Mouse (Mus musculus) hindbrain, embryonic 16.5 days (tissue): ENCODE measurements at regions not wholly inside any gene's neighbourhood (a gene's known extent, or its start where the extent isn't known, plus 50 kb on each side); places are given as distances from the start of the nearest gene placed in this dataset.
A peak's percentile ranks its signal among the peaks of the same experiment; 100 is the strongest.

Experiments used
- ATAC-seq: fragments of 200-750 bp; cut with Nextera tagmentation; 2 replicates; pipeline ENCODE4 v1.8.0; 2017; ENCODE audit warnings: moderate TSS enrichment, moderate library complexity
- H3K27ac ChIP-seq: fragments of 300-500 bp; sonication (generic); 2 replicates; pipeline ENCODE4 v1.5.1; 2014; ENCODE audit warnings: low read depth, mild to moderate bottlenecking, control low read depth, low read length, moderate library complexity
- H3K27me3 ChIP-seq: fragments of 300-500 bp; sonication (generic); replicated peaks from 2 replicates; pipeline ENCODE4 v1.6.1; 2014; ENCODE audit warnings: low read length; ENCODE audit not compliant: control insufficient read depth, insufficient read depth
- H3K36me3 ChIP-seq: fragments of 300-500 bp; sonication (generic); 2 replicates; pipeline ENCODE4 v1.6.1; 2014; ENCODE audit warnings: mild to moderate bottlenecking, low read length, moderate library complexity, mixed read lengths; ENCODE audit not compliant: control insufficient read depth, insufficient read depth
- H3K4me1 ChIP-seq: fragments of 300-500 bp; sonication (generic); 2 replicates; pipeline ENCODE4 v1.6.1; 2014; ENCODE audit warnings: low read depth, low read length; ENCODE audit not compliant: control insufficient read depth, insufficient read depth
- H3K4me2 ChIP-seq: fragments of 300-500 bp; sonication (generic); 2 replicates; pipeline ENCODE4 v1.6.1; 2014; ENCODE audit warnings: mild to moderate bottlenecking, low read length, control low read depth, moderate library complexity
- H3K4me3 ChIP-seq: fragments of 300-500 bp; sonication (generic); 2 replicates; pipeline ENCODE4 v1.5.1; 2014; ENCODE audit warnings: mild to moderate bottlenecking, low read length, control low read depth, moderate library complexity
- H3K9ac ChIP-seq: fragments of 300-500 bp; sonication (generic); 2 replicates; pipeline ENCODE4 v1.6.1; 2014; ENCODE audit warnings: low read depth, mild to moderate bottlenecking, control low read depth, low read length, moderate library complexity
- H3K9me3 ChIP-seq: fragments of 300-500 bp; sonication (generic); 2 replicates; pipeline ENCODE4 v1.6.1; 2014; ENCODE audit warnings: mild to moderate bottlenecking, low read length, moderate library complexity; ENCODE audit not compliant: control insufficient read depth
- WGBS: fragments of 180-500 bp; shearing (Covaris S2); extraction: QIAGEN DNeasy Blood & Tissue Kit; methylation state at CpG from one replicate; pipeline ENCODE4 v1.1.7; 2014; 5-methylcytosine and 5-hydroxymethylcytosine counted together

DNA sequence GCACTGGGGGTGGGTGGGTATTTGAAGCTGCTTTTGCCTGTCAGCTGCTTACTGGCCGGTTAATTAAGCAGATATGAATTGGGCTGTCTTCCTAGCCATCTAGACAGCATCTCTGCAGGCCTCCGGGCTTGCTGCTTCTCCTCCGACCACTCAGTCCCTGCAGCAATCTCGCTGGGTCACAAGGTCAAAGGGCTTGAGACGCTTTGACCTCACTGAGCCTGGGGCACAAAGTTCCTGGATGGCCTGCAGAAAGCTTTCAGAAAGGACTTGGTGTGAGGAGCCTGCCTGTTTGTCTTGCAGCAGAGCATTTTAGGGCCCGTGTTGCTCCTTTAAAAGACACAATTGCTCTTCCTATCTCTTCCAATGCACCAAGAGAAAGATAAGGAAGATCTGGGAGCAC lies 83.7 kb upstream of the Ppp2r5a start:
- Histone ChIP-seq H3K27ac (no peak overlapping the region), H3K36me3 (no peaks in the 10 kb centered on the region), H3K9me3 (no peaks in the 10 kb centered on the region), H3K27me3 (no peaks in the 10 kb centered on the region), H3K4me1 (no peaks in the 10 kb centered on the region), H3K4me3 (no peak overlapping the region), H3K4me2 (no peak overlapping the region), H3K9ac (no peak overlapping the region)
- no peak for ATAC-seq
- 37% methylated on average over 6 of the region's 6 CpGs for WGBS

DNA sequence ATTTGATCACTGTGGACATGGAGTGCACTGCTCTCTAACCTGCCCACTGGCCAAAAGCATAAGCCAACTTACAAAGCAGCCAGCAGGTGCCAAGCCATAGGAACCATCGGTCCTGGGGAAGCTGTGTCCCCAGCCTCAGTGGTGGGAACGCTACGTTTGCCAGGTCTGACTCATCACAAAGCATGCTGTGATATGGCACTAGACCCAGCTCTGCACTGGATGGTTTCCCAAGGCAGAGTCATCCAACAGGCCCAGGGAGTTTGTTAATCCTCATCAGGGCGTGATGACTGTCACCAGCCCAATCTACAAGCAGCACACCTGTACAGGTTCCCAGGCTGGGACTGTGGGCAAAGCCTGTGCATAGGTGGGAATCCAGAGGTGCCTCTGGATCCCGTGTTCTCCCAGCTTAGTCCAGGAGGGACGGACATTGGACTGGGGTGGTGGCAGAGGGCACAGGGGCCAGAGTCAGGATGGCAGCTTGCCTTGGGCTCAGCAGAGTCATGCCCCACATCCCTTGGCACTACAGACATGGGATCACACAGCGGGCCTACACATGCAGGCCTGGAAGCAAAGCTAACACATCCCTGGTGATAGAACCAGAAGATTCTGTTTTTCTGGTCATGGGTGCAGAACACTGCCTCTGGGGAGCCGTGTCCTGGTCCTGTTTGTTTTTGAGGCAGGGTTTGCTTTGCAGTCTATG lies 81.8 kb upstream of the Ppp2r5a start:
- WGBS = 85% methylated on average over 8 of the region's 8 CpGs
- Histone ChIP-seq H3K4me2 (no peak overlapping the region), H3K36me3 (no peaks in the 10 kb centered on the region), H3K9ac (no peak overlapping the region), H3K4me1 (no peaks in the 10 kb centered on the region), H3K27ac (no peak overlapping the region), H3K4me3 (no peak overlapping the region), H3K9me3 (no peaks in the 10 kb centered on the region), H3K27me3 (no peaks in the 10 kb centered on the region)
- ATAC-seq = no peak

- H3K36me3 ChIP-seq = no peaks in the 10 kb centered on the region
- no peak overlapping the region for H3K27ac ChIP-seq
- H3K4me1 ChIP-seq = no peaks in the 10 kb centered on the region
- no peaks in the 10 kb centered on the region for H3K27me3 ChIP-seq
- H3K4me3 ChIP-seq = no peak overlapping the region
- H3K9me3 ChIP-seq = no peaks in the 10 kb centered on the region
- no peak overlapping the region for H3K4me2 ChIP-seq
- 79% methylated on average over 13 of the region's 13 CpGs for WGBS
- ATAC-seq = no peak
- H3K9ac ChIP-seq = no peak overlapping the region
Observed at GRCm38 (mm10) chr1:191479906-191480379, 76.9 kb upstream of the Ppp2r5a start.

GRCm38 (mm10) chr1:191472551-191472950 lies 69.5 kb upstream of the Ppp2r5a start:
- WGBS = 82% methylated on average over 5 of the region's 5 CpGs

GRCm38 (mm10) chr1:191471489-191471888 lies 68.4 kb upstream of the Ppp2r5a start:
- Histone ChIP-seq H3K9me3 (no peaks in the 10 kb centered on the region), H3K4me1 (peaks cover 12% of the 10 kb centered on the region)
- WGBS = 75% methylated on average over 2 of the region's 2 CpGs

More at GRCm38 (mm10) chr1:191472551-191472950, 69.5 kb upstream of the Ppp2r5a start:
- H3K9me3 ChIP-seq = no peaks in the 10 kb centered on the region
- no peak overlapping the region for H3K27ac ChIP-seq
- ATAC-seq = no peak
- H3K36me3 ChIP-seq = no peaks in the 10 kb centered on the region
- no peaks in the 10 kb centered on the region for H3K27me3 ChIP-seq
- no peak overlapping the region for H3K9ac ChIP-seq
- H3K4me1 ChIP-seq = peaks cover 12% of the 10 kb centered on the region
- no peak overlapping the region for H3K4me3 ChIP-seq
- H3K4me2 ChIP-seq = no peak overlapping the region

DNA sequence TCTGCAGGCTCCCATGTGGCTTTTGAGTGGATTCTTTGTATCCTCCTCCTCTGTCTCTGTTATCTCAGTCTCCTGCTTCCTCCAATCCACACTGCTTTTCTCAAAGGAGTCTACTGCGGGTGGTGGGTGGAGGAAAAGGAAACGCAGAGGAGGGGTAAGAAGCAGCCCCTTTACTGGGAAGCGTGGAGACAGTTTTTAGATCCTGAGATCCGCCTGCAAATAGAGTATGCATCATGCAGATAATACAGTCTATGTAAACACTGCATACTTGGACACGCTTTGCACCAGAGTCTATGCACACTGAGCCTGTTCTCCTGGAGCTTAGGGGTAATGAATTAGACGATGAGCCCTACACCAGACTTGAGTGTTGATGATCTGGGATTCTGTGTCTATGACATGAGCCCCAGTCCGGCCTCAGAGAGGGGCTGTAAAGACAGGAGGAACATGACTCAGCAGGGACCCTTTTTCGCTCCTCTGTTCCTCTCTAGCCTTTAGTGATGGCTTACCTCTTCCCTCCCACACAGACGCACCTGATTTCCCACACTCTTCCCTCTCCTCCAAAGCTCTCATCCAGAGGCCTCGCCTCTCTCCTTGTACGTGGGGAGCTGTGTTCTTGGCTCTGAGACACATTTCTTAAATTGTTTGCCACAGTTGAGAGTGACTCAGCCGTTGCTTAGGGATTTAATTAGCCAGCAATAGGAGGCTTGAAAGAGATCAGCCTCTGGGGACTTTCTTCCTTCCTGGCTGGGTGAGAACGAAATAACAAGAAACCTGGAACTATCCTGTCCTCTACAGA lies 67.3 kb upstream of the Ppp2r5a start:
- no peaks in the 10 kb centered on the region for H3K9me3 ChIP-seq
- peak overlapping the region; percentile 32; the same call in 1 of the 2 replicates for H3K4me2 ChIP-seq
- peaks cover 12% of the 10 kb centered on the region for H3K4me1 ChIP-seq
- H3K9ac ChIP-seq = 0 out of 2 replicates have a peak overlapping the region, but pooled peaks have one; percentile 27
- 25% methylated on average over 13 of the region's 13 CpGs for whole genome bisulfite sequencing
- no peak overlapping the region for H3K4me3 ChIP-seq
- no peaks in the 10 kb centered on the region for H3K27me3 ChIP-seq
- ATAC-seq = peak; percentile 78
- H3K27ac ChIP-seq = peak overlapping the region; percentile 79
- H3K36me3 ChIP-seq = no peaks in the 10 kb centered on the region

More at GRCm38 (mm10) chr1:191471489-191471888, 68.4 kb upstream of the Ppp2r5a start:
- Histone ChIP-seq H3K4me3 (no peak overlapping the region), H3K27me3 (no peaks in the 10 kb centered on the region), H3K36me3 (no peaks in the 10 kb centered on the region), H3K4me2 (no peak overlapping the region), H3K27ac (no peak overlapping the region), H3K9ac (no peak overlapping the region)
- ATAC-seq = no peak

- peak overlapping the region; percentile 79; the same call in 1 of the 2 replicates for H3K27ac ChIP-seq
- 50% methylated on average over 4 of the region's 4 CpGs for WGBS
- no peaks in the 10 kb centered on the region for H3K27me3 ChIP-seq
- no peak overlapping the region for H3K4me3 ChIP-seq
- no peaks in the 10 kb centered on the region for H3K36me3 ChIP-seq
- H3K4me1 ChIP-seq = peaks cover 12% of the 10 kb centered on the region
- peak; percentile 84 for ATAC-seq
- no peak overlapping the region for H3K4me2 ChIP-seq
- H3K9ac ChIP-seq = no peak overlapping the region
- no peaks in the 10 kb centered on the region for H3K9me3 ChIP-seq
Observed at GRCm38 (mm10) chr1:191468837-191469529, 65.9 kb upstream of the Ppp2r5a start.

- H3K27me3 ChIP-seq = no peaks in the 10 kb centered on the region
- no peak for ATAC-seq
- no peaks in the 10 kb centered on the region for H3K36me3 ChIP-seq
- 94% methylated on average over 3 of the region's 3 CpGs for WGBS
- peaks cover 15% of the 10 kb centered on the region for H3K4me1 ChIP-seq
- H3K9me3 ChIP-seq = no peaks in the 10 kb centered on the region
- no peak overlapping the region for H3K4me2 ChIP-seq
- no peak overlapping the region for H3K9ac ChIP-seq
- no peak overlapping the region for H3K27ac ChIP-seq
- H3K4me3 ChIP-seq = no peak overlapping the region
Observed at GRCm38 (mm10) chr1:191466261-191466660, 63.2 kb upstream of the Ppp2r5a start.

GRCm38 (mm10) chr1:191465723-191466122 lies 62.7 kb upstream of the Ppp2r5a start:
- Histone ChIP-seq H3K27me3 (no peaks in the 10 kb centered on the region), H3K9ac (no peak overlapping the region), H3K27ac (no peak overlapping the region), H3K9me3 (no peaks in the 10 kb centered on the region), H3K4me1 (peaks cover 14% of the 10 kb centered on the region), H3K4me2 (no peak overlapping the region), H3K36me3 (no peaks in the 10 kb centered on the region), H3K4me3 (no peak overlapping the region)
- ATAC-seq = no peak
- 95% methylated on average over 4 of the region's 4 CpGs for WGBS
